Mouse (Mus musculus) Muller cell, postnatal 12 days (primary cell): ENCODE measurements at regions not wholly inside any gene's neighbourhood (a gene's known extent, or its start where the extent isn't known, plus 50 kb on each side); places are given as distances from the start of the nearest gene placed in this dataset.

ENCODE experiments used
- DNase-seq: peaks from one replicate; pipeline ENCODE4 v3.0.0-alpha.2; 2015; ENCODE audit errors: inconsistent ontology term

- DNase-seq = no peak
These were observed 131.8 kb downstream of the Tshz3 start for GRCm38 (mm10) chr7:36829710-36830109.

- no peak for DNase-seq
These were observed 132.2 kb downstream of the Tshz3 start for GRCm38 (mm10) chr7:36830155-36830554.

GRCm38 (mm10) chr7:36848279-36848678, 150.4 kb downstream of the Tshz3 start:
- DNase-seq = no peak

GRCm38 (mm10) chr7:36851275-36851889, 153.5 kb downstream of the Tshz3 start:
- no peak for DNase-seq

GRCm38 (mm10) chr7:36854308-36854707, 156.4 kb downstream of the Tshz3 start:
- no peak for DNase-seq

GRCm38 (mm10) chr7:36859428-36859827, 161.5 kb downstream of the Tshz3 start:
- DNase-seq = no peak

- no peak for DNase-seq
These were observed 164.6 kb downstream of the Tshz3 start for GRCm38 (mm10) chr7:36862481-36862880.

GRCm38 (mm10) chr7:36863745-36864144, 165.8 kb downstream of the Tshz3 start:
- no peak for DNase-seq

- DNase-seq = no peak
These were observed 166.8 kb downstream of the Tshz3 start for GRCm38 (mm10) chr7:36864675-36865074.

GRCm38 (mm10) chr7:36866602-36867001, 168.7 kb downstream of the Tshz3 start:
- DNase-seq = no peak

GRCm38 (mm10) chr7:36874004-36874403, 176.1 kb downstream of the Tshz3 start:
- no peak for DNase-seq

- no peak for DNase-seq
These were observed 179.8 kb downstream of the Tshz3 start for GRCm38 (mm10) chr7:36877686-36878085.

- peak; percentile 38 for DNase-seq
These were observed 195.0 kb downstream of the Tshz3 start for GRCm38 (mm10) chr7:36892776-36893500.

GRCm38 (mm10) chr7:36896339-36896738, 198.4 kb downstream of the Tshz3 start:
- DNase-seq = no peak

GRCm38 (mm10) chr7:36901537-36901936, 203.6 kb downstream of the Tshz3 start:
- DNase-seq = no peak

- DNase-seq = no peak
These were observed 215.4 kb downstream of the Tshz3 start for GRCm38 (mm10) chr7:36913304-36913703.

GRCm38 (mm10) chr7:36914261-36914660, 216.3 kb downstream of the Tshz3 start:
- peak; percentile 37 for DNase-seq

- peak; percentile 37 for DNase-seq
These were observed 217.3 kb downstream of the Tshz3 start for GRCm38 (mm10) chr7:36915171-36915570.

- DNase-seq = no peak
These were observed 219.1 kb downstream of the Tshz3 start for GRCm38 (mm10) chr7:36917011-36917410.

- DNase-seq = no peak
These were observed 221.5 kb downstream of the Tshz3 start for GRCm38 (mm10) chr7:36919413-36919812.

- DNase-seq = no peak
These were observed 223.1 kb downstream of the Tshz3 start for GRCm38 (mm10) chr7:36921003-36921402.

GRCm38 (mm10) chr7:36933490-36933889, 235.6 kb downstream of the Tshz3 start:
- DNase-seq = no peak

- peak; percentile 24 for DNase-seq
These were observed 237.1 kb downstream of the Tshz3 start for GRCm38 (mm10) chr7:36934792-36935555.
